Mouse (Mus musculus) spleen, adult 2 months (tissue): ENCODE measurements around the gene Cxcl10.

ENCODE experiments used
- CTCF ChIP-seq: fragments of 200-500 bp; IDR thresholded peaks from 2 replicates; pipeline ENCODE4 v1.5.1; 2011; ENCODE audit warnings: mild to moderate bottlenecking, inconsistent platforms; ENCODE audit not compliant: insufficient read depth, insufficient read length, insufficient replicate concordance; ENCODE audit errors: extremely low read depth
- POLR2A ChIP-seq: fragments of 200-500 bp; IDR thresholded peaks from 2 replicates; pipeline ENCODE4 v1.6.1; 2011; ENCODE audit warnings: low read depth, low read length, inconsistent platforms

GRCm38 (mm10) chr5:92321631-92322400 lies 26.9 kb downstream of the Cxcl10 start:
- TF ChIP-seq POLR2A (no peak), CTCF (no peak)
